Mouse (Mus musculus) CH12.LX (cell line): ENCODE data around the gene Pde8b. TPM values are rescaled to one million over a fixed set of nuclear protein-coding genes. Genes with fewer than 3 reads are reported as not detected.

Source experiments
- DNase-seq: peaks from one replicate; pipeline ENCODE4 v3.0.0-alpha.2; 2013; ENCODE audit errors: extremely low read depth
- H3K27ac ChIP-seq: 2 replicates; pipeline ENCODE4 v1.5.1; 2012; ENCODE audit warnings: low read depth, mild to moderate bottlenecking, control low read depth, moderate library complexity; ENCODE audit not compliant: insufficient read depth
- H3K27me3 ChIP-seq: replicated peaks from 2 replicates; pipeline ENCODE3; 2012; ENCODE audit warnings: inconsistent platforms
- H3K36me3 ChIP-seq, 2 experiments: replicated peaks in 1 of 2; 2 replicates each; pipeline versions ENCODE3 to v1.6.1; 2012; ENCODE audit warnings: inconsistent platforms in 1 of 2, low read length in 1 of 2, mild to moderate bottlenecking in 1 of 2, mixed read lengths in 1 of 2, moderate library complexity in 1 of 2; ENCODE audit not compliant: control insufficient read depth in 1 of 2, insufficient read depth in 1 of 2
- H3K4me1 ChIP-seq, 2 experiments: 2 replicates each; pipeline ENCODE4 v1.6.1; 2012; ENCODE audit warnings: inconsistent platforms in 1 of 2, moderate library complexity in 1 of 2; ENCODE audit not compliant: insufficient read depth in 2 of 2, control insufficient read depth in 1 of 2
- H3K4me2 ChIP-seq: 2 replicates; pipeline ENCODE4 v1.6.1; 2012; ENCODE audit warnings: low read depth, mild to moderate bottlenecking, control low read depth; ENCODE audit not compliant: poor library complexity, insufficient read depth, severe bottlenecking
- H3K4me3 ChIP-seq, 3 experiments: fragments of 150-350 bp in 1 of 3; sonication (generic) in 1 of 3; replicated peaks in 1 of 3; 2 replicates each; pipeline versions ENCODE3 to v1.5.1; 2011 to 2012; ENCODE audit warnings: low read depth in 2 of 3, low read length in 2 of 3, mild to moderate bottlenecking in 2 of 3, moderate library complexity in 2 of 3, control low read depth in 1 of 3, improper control_type of control experiment in 1 of 3, inconsistent platforms in 1 of 3, mixed read lengths in 1 of 3; ENCODE audit not compliant: poor library complexity in 1 of 3
- H3K79me2 ChIP-seq: replicated peaks from 2 replicates; pipeline ENCODE4 v1.6.1; 2012; ENCODE audit warnings: mild to moderate bottlenecking, moderate library complexity; ENCODE audit not compliant: control insufficient read depth, poor library complexity, insufficient read depth, severe bottlenecking; ENCODE audit errors: extremely low read depth
- H3K9ac ChIP-seq: 2 replicates; pipeline ENCODE4 v1.6.1; 2012; ENCODE audit warnings: low read depth, mild to moderate bottlenecking, control low read depth, moderate library complexity; ENCODE audit not compliant: insufficient read depth
- H3K9me3 ChIP-seq: replicated peaks from 2 replicates; pipeline ENCODE3; 2012; ENCODE audit warnings: low read length, inconsistent platforms, mixed read lengths
- BHLHE40 ChIP-seq: IDR thresholded peaks from 2 replicates; pipeline ENCODE4 v1.6.1; 2011; ENCODE audit warnings: mild to moderate bottlenecking, low read depth, low read length, improper control_type of control experiment
- CHD2 ChIP-seq: IDR thresholded peaks from 2 replicates; pipeline ENCODE4 v1.6.1; 2011; ENCODE audit warnings: low read length, improper control_type of control experiment
- CTCF ChIP-seq, 2 experiments: IDR thresholded peaks in 1 of 2; conservative IDR thresholded peaks in 1 of 2; 2 replicates each; pipeline ENCODE4 v1.5.1; 2011 to 2012; ENCODE audit warnings: low read depth in 2 of 2, low read length in 2 of 2, improper control_type of control experiment in 1 of 2, inconsistent platforms in 1 of 2, mild to moderate bottlenecking in 1 of 2, moderate library complexity in 1 of 2
- E2F4 ChIP-seq: IDR thresholded peaks from 2 replicates; pipeline ENCODE4 v1.6.1; 2011; ENCODE audit warnings: low read depth, low read length, improper control_type of control experiment; ENCODE audit not compliant: insufficient replicate concordance
- ELF1 ChIP-seq: IDR thresholded peaks from 2 replicates; pipeline ENCODE4 v1.6.1; 2014; ENCODE audit warnings: low read depth, mild to moderate bottlenecking, inconsistent platforms, low read length, improper control_type of control experiment
- EP300 ChIP-seq: IDR thresholded peaks from 2 replicates; pipeline ENCODE4 v1.6.1; 2011; ENCODE audit warnings: low read length, improper control_type of control experiment
- ETS1 ChIP-seq: conservative IDR thresholded peaks from 2 replicates; pipeline ENCODE4 v1.6.1; 2012; ENCODE audit warnings: low read depth, mild to moderate bottlenecking, inconsistent platforms, low read length, improper control_type of control experiment, moderate library complexity
- GABPA ChIP-seq: IDR thresholded peaks from 2 replicates; pipeline ENCODE4 v1.6.1; 2012; ENCODE audit warnings: low read depth, low read length, improper control_type of control experiment, inconsistent platforms; ENCODE audit not compliant: insufficient replicate concordance
- HCFC1 ChIP-seq: IDR thresholded peaks from 2 replicates; pipeline ENCODE4 v1.6.1; 2012; ENCODE audit warnings: low read depth, mild to moderate bottlenecking, inconsistent platforms, low read length, improper control_type of control experiment
- IRF4 ChIP-seq: IDR thresholded peaks from 2 replicates; pipeline ENCODE4 v1.6.1; 2014; ENCODE audit warnings: low read depth, mild to moderate bottlenecking, inconsistent platforms, low read length, improper control_type of control experiment
- JUND ChIP-seq: conservative IDR thresholded peaks from 2 replicates; pipeline ENCODE4 v1.6.1; 2011; ENCODE audit warnings: low read depth, low read length, improper control_type of control experiment
- KAT2A ChIP-seq: IDR thresholded peaks from 2 replicates; pipeline ENCODE4 v1.6.1; 2012; ENCODE audit warnings: low read length, improper control_type of control experiment, inconsistent platforms; ENCODE audit not compliant: insufficient replicate concordance
- MAFK ChIP-seq: IDR thresholded peaks from 2 replicates; pipeline ENCODE4 v1.6.1; 2011; ENCODE audit warnings: low read length, improper control_type of control experiment; ENCODE audit not compliant: insufficient replicate concordance
- MAX ChIP-seq: IDR thresholded peaks from 2 replicates; pipeline ENCODE4 v1.6.1; 2011; ENCODE audit warnings: low read length, improper control_type of control experiment
- MAZ ChIP-seq: IDR thresholded peaks from 2 replicates; pipeline ENCODE4 v1.6.1; 2012; ENCODE audit warnings: low read depth, mild to moderate bottlenecking, inconsistent platforms, low read length, improper control_type of control experiment, moderate library complexity
- MEF2A ChIP-seq: IDR thresholded peaks from 2 replicates; pipeline ENCODE4 v1.6.1; 2014; ENCODE audit warnings: low read depth, mild to moderate bottlenecking, inconsistent platforms, low read length, improper control_type of control experiment, borderline replicate concordance
- MXI1 ChIP-seq: IDR thresholded peaks from 2 replicates; pipeline ENCODE4 v1.6.1; 2011; ENCODE audit warnings: mild to moderate bottlenecking, low read depth, low read length, improper control_type of control experiment
- MYC ChIP-seq: IDR thresholded peaks from 2 replicates; pipeline ENCODE4 v1.6.1; 2011; ENCODE audit warnings: low read depth, mild to moderate bottlenecking, improper control_type of control experiment, low read length
- NRF1 ChIP-seq: IDR thresholded peaks from 2 replicates; pipeline ENCODE4 v1.6.1; 2014; ENCODE audit warnings: low read depth, mild to moderate bottlenecking, inconsistent platforms, low read length, improper control_type of control experiment, moderate library complexity
- PAX5 ChIP-seq: IDR thresholded peaks from 2 replicates; pipeline ENCODE4 v1.6.1; 2012; ENCODE audit warnings: low read length, inconsistent platforms, mixed read lengths
- POLR2A ChIP-seq: IDR thresholded peaks from 2 replicates; pipeline ENCODE4 v1.6.1; 2011; ENCODE audit warnings: low read depth, mild to moderate bottlenecking, improper control_type of control experiment, low read length
- POLR2AphosphoS2 ChIP-seq: IDR thresholded peaks from 2 replicates; pipeline ENCODE4 v1.6.1; 2011; ENCODE audit warnings: low read depth, low read length, improper control_type of control experiment
- RAD21 ChIP-seq: IDR thresholded peaks from 2 replicates; pipeline ENCODE4 v1.6.1; 2011; ENCODE audit warnings: low read depth, mild to moderate bottlenecking, low read length, improper control_type of control experiment, moderate library complexity
- SIN3A ChIP-seq: IDR thresholded peaks from 2 replicates; pipeline ENCODE4 v1.6.1; 2012; ENCODE audit warnings: low read length, improper control_type of control experiment, inconsistent platforms
- SMC3 ChIP-seq: IDR thresholded peaks from 2 replicates; pipeline ENCODE4 v1.6.1; 2011; ENCODE audit warnings: low read depth, low read length, improper control_type of control experiment
- TBP ChIP-seq: conservative IDR thresholded peaks from 2 replicates; pipeline ENCODE4 v1.6.1; 2011; ENCODE audit warnings: low read depth, low read length, improper control_type of control experiment
- TCF12 ChIP-seq: IDR thresholded peaks from 2 replicates; pipeline ENCODE4 v1.6.1; 2014; ENCODE audit warnings: low read depth, mild to moderate bottlenecking, inconsistent platforms, low read length, improper control_type of control experiment
- UBTF ChIP-seq: IDR thresholded peaks from 2 replicates; pipeline ENCODE4 v1.6.1; 2012; ENCODE audit warnings: low read depth, mild to moderate bottlenecking, inconsistent platforms, low read length, improper control_type of control experiment, moderate library complexity
- USF2 ChIP-seq: conservative IDR thresholded peaks from 2 replicates; pipeline ENCODE4 v1.6.1; 2011; ENCODE audit warnings: low read depth, low read length, improper control_type of control experiment
- ZC3H11A ChIP-seq: IDR thresholded peaks from 2 replicates; pipeline ENCODE4 v1.6.1; 2012; ENCODE audit warnings: low read depth, mild to moderate bottlenecking, inconsistent platforms, low read length, improper control_type of control experiment
- ZKSCAN1 ChIP-seq: IDR thresholded peaks from 2 replicates; pipeline ENCODE4 v1.6.1; 2012; ENCODE audit warnings: low read depth, inconsistent platforms, low read length, improper control_type of control experiment, borderline replicate concordance
- ZMIZ1 ChIP-seq: IDR thresholded peaks from 2 replicates; pipeline ENCODE4 v1.6.1; 2012; ENCODE audit warnings: low read depth, mild to moderate bottlenecking, inconsistent platforms, low read length, improper control_type of control experiment
- ZNF384 ChIP-seq: IDR thresholded peaks from 2 replicates; pipeline ENCODE4 v1.6.1; 2012; ENCODE audit warnings: low read depth, low read length, improper control_type of control experiment, inconsistent platforms
- dilution Hi-C: fragments of 300-500 bp; cut with MboI; formaldehyde crosslinking; loops from 2 replicates; pipeline ENCODE4 v1.14.3; 2020; ENCODE audit warnings: low sequenced_read_pairs; ENCODE audit not compliant: extremely low pct_unique_long_range_greater_than_20kb, extremely low pct_ligation_motif_present
- in situ Hi-C: fragments of 300-500 bp; cut with MboI; formaldehyde crosslinking; loops from 3 replicates; pipeline ENCODE4 v1.14.3; 2019; ENCODE audit warnings: low sequenced_read_pairs, low pct_ligation_motif_present, low pct_unique_long_range_greater_than_20kb, mixed read lengths
- polyA plus RNA-seq: library from polyadenylated mRNA; unstranded; fragments of >175 nt; gene quantifications from 2 replicates; pipeline ENCODE4 v1.2.1, GENCODE M21; 2012; ENCODE audit warnings: low read depth; ENCODE audit not compliant: insufficient read length
- total RNA-seq, 2 experiments: library from RNA; depleted of rRNA; stranded (reverse); fragments of 300-350 nt in 1 of 2; fragments of >200 nt in 1 of 2; gene quantifications; 2 replicates each; pipeline ENCODE4 v1.2.3; 2012 to 2014

Pde8b gene
- total and polyA plus RNA-seq, 3 experiments = 0.25 to 2.0 (median 0.93) TPM

DNA sequence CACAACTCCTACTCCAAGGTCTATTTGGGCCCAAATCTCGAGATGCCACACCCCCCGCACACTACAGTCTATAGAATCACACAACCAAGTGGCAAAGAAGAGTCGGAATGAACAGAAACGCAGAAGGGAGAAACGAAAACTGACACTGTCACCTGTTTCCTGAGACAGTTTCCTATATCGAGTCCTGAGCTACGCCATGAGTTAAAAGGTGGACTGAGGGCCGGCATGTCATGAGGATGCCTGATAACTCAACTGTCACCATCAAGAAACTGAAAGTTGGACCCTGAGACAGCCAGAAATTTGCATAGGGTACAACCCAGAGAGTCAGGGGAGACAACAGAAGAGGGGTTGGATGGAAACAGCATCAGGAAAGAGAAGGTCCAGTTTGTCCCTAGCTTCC is 148.8 kb downstream of the Pde8b start:
- H3K79me2 ChIP-seq = no peaks in the 10 kb centered on the region
- H3K36me3 ChIP-seq = peaks cover 0 to 2% of the 10 kb centered on the region in 2 experiments
- in situ Hi-C loops = no loop called here
- H3K9ac ChIP-seq = no peak overlapping the region
- no peak for TF ChIP-seq E2F4
- no peak for TF ChIP-seq POLR2A
- TF ChIP-seq RAD21 = no peak
- TF ChIP-seq HCFC1 = no peak
- TF ChIP-seq UBTF = no peak
- TF ChIP-seq ZNF384 = no peak
- no peak for TF ChIP-seq USF2
- no peak for TF ChIP-seq ZMIZ1
- no peak for TF ChIP-seq ZKSCAN1
- TF ChIP-seq MAZ = no peak
- no peak for TF ChIP-seq JUND
- no peak for TF ChIP-seq KAT2A
- peak; percentile 36; the same call in 1 of the 2 replicates for TF ChIP-seq IRF4
- TF ChIP-seq NRF1 = no peak
- TF ChIP-seq CHD2 = no peak
- no peak for TF ChIP-seq ELF1
- no peak for TF ChIP-seq MEF2A
- TF ChIP-seq EP300 = peak; percentile 58
- no peak; the same call in 1 of the 2 replicates for TF ChIP-seq SIN3A
- no peak for TF ChIP-seq POLR2AphosphoS2
- TF ChIP-seq BHLHE40 = peak; percentile 27
- TF ChIP-seq TCF12 = no peak; the same call in 1 of the 2 replicates
- no peak for TF ChIP-seq MAX
- peak; percentile 66 for TF ChIP-seq MYC
- no peak for TF ChIP-seq GABPA
- TF ChIP-seq SMC3 = no peak
- TF ChIP-seq PAX5 = no peak
- TF ChIP-seq ETS1 = peak; percentile 51
- TF ChIP-seq ZC3H11A = no peak
- no peak for TF ChIP-seq CTCF (conservative IDR thresholded peaks at IDR 0.05 in 1 of 2, IDR thresholded peaks at IDR 0.05 in 1 of 2; ENCODE audit: low read depth in 2 of 2, low read length in 2 of 2)
- no peak for TF ChIP-seq TBP
- TF ChIP-seq MAFK = 0 out of 2 replicates have a peak, but pooled peaks have one; percentile 21
- peak; percentile 38; the same call in 1 of the 2 replicates for TF ChIP-seq MXI1
- peak overlapping the region; percentile 51 for H3K4me2 ChIP-seq
- no peak overlapping the region for H3K27ac ChIP-seq
- no peaks in the 10 kb centered on the region for H3K27me3 ChIP-seq
- H3K4me1 ChIP-seq = peaks cover 17 to 47% of the 10 kb centered on the region in 2 experiments
- no peaks in the 10 kb centered on the region for H3K9me3 ChIP-seq
- H3K4me3 ChIP-seq = no peak overlapping the region
- dilution Hi-C loops = no loop called here
- no peak for DNase-seq
